Mouse (Mus musculus) urinary bladder, postnatal 25 days (tissue): ENCODE results near the gene Slc25a15.

Experiments
- DNase-seq: peaks from one replicate; pipeline ENCODE4 v3.0.0; 2022; ENCODE audit warnings: low spot score

The Slc25a15 gene

DNA sequence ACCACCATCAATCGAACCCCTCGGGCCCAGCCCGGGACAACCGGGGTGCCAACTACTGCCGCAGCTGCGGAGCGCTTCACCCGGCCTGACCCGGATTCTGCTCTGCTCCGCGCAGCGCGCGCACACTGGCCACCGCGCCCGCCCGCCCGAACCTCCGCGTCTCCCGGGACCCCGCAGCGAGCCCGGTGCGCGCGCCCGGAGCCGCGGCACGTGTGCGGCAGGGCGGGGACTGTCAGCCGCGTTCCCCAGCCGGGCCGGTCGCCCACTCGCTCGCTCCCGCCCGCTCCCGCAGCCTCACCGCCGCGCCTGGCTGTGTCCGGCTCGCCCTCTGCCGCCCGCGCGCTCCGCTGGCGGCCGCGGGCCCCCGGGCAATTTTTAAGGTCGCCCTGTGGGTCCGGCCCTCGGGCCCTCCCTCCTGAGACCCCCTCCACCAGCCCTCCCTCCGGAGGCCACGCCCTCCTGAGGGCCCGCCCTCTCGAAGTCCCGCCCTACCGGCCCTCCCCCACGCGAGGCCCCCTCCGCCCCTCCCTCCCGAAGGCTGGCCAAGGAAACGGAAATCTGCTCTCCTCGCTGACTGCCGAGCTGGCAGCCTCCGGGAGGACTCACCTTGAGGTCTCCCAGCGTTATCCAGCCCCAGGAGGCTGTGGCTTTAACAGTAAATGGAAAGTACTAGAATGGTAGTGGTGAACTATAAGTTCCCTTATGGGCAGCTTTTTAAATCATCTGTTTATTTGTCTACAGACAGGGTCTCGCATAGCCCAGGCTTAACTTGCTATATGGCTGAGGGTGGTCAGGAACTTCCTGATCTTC lies at the start of gene Slc25a15:
TSS of gene Slc25a15 (minus strand) at position 456 of the 810 bp plus-strand sequence.
- DNase-seq, result peak; percentile 87

DNA sequence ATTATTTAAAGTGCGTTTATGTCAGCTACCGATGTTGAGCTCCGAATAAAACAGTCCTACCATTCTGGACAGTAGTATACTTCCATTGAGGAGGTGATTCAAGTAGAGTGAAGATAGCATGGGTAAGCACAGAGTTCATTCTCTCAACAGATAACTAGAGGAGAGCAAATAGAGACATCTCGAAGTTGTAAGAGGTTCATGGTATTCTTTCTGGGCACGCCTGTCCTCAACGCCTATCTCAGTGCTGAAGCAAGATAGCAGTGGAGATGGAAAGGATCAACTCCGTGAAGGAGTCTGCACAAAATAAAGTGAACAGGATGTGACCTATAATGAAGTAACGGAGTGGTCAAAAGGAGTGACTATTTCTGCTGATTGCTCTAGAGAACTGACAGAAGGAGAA lies 13.6 kb upstream of the Slc25a15 start:
- no peak for DNase-seq

DNA sequence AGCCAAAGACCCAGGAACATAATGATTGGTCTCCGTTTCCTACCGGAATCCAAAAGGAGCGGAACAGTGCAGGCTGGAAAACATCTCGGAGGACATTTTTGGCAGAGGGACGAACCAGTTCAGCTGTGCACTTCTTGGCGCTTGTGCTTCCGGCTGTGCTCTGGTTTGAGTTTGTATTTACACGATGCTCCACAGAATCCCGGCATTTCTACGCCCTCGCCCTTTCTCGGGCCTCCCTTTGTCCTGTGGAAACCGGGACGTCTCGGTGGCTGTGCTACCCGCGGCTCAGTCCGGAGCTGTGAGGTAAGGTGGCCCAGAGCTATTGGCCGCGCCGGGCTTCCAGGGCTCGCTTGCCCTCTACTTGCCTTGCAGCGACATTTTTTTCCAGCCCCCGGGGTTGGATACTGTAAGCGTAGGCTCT lies 12.9 kb upstream of the Slc25a15 start, which contains the start of gene Mrps31:
TSS of gene Mrps31 (plus strand) at position 80 of the 421 bp plus-strand sequence.
- peak; percentile 74 for DNase-seq

DNA sequence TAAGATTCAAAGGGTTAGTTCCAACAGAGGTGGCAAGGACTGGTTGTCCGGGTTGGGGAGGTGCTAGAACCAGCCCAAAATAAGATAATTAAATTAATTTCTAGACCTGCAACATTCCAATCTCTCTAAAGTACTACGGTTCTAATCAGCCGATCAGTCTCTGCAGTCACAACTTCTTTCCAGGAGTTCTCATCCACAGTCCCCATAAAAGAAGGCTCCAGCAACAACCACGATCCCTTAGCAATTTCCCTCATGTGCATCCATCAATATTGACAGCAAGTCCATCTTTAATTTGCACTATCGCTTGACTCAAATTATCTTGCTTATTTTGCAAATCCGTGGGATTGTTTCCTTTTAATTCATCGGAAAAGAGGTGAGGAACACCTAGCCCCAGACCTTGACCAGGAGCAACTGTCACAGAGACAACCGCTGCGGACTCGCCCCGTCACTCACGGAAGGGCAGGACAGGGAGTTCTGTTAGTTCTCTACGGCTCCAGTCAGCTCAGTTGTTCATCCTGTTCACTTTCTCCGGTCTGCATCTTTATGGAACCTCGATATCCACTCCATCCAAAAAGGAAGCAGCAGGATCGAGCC lies 12.4 kb upstream of the Slc25a15 start:
- DNase-seq, result no peak

DNA sequence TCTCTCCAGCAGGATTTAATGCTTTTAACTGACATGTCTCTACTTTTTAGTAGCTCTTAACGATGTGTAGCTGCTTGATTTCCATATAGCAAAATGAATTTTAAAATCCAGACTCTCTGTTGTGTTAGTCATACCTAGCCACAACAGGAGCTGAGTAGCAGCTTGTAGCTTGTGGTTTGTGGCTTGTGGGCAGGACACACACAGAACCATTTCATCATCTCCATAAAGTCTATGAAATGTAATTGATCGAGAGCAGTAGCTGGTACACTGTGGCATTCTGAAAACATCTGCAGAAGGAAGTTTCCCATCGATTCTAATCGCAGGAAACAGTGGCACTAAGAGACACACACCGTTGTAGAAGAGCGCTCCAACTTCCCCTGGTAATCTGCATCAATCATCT lies 7.3 kb upstream of the Slc25a15 start:
- no peak for DNase-seq

DNA sequence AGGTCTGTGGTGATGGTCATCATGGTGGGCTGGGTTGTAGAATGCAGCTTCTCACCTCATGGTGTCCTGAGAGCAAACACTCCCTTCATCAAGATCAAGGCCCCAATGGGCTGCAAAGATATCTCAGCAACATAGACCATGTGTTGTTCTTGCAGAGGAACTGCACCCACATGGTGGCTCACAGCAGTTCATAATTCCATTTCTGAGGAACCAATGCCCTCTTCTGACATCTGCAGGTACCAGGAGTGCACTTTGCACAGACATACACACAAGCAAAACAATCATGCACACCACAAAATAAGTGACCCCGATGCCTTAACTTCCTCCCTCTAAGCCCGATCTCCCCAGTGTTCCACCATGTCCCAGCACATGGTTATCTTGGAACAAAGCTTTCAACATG lies 4.8 kb upstream of the Slc25a15 start:
- DNase-seq, result no peak

DNA sequence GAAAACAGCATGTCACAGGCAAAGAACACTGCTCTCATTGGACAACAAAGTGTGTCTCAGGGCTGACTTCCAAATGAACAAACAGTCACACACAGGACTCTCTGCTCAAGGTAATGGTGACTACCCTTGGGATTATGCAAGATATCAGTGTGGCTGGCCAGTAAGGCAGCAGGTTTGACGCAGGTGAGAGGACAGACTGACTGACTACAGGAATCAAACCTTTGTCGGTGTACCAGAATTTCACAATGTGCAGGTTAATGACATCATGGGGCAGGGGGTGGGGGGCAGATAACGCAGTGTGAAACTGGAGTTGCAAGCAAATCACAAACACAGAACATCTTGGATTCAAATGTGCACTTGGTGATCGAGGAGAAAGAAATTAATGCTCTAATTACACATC lies 2.2 kb upstream of the Slc25a15 start:
- no peak for DNase-seq

DNA sequence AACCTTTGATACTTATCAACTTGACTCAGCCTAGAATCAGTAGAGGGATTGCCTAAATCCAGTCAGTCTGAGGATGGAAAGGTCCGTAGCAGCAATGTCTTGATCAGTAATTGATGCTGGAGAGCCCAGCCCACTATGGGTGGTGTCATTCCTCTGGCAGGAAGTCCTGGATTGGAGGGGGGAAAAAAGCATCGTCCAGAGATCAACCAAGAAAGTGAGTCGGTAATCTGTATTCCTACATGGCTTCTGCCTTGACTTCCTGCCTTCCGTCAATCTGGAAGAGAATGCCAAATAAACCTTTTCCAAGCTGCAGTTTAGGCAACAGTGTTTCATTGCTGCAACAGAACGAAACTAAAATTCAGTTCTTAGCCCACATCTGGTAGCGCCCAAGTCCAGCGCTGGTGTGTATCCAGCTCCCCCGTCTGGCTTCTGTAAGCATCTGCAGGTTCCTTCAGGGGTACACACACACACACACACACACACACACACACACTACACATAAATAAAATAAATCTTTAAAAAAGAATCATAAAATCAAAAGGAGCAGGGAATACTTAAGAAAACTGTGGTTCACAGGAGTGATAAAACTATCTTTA lies 986 bp upstream of the Slc25a15 start:
- DNase-seq, result no peak

DNA sequence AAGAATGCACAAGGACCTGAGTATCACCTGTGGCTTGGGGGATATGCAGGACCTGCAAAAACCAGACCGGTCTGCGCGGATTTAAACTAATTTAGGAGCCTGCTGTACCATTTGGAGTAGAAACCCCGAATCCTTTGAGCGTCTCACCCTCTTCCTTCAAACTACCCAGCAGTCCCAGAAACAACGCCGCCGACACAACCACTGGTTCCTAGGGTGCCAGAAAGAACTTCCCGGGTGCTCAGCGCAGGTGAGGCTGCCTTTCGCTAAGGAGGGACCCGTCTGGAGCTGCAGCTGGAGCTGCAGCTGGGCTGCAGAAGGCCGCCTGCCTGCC lies 621 bp downstream of the Slc25a15 start:
- DNase-seq, result no peak

DNA sequence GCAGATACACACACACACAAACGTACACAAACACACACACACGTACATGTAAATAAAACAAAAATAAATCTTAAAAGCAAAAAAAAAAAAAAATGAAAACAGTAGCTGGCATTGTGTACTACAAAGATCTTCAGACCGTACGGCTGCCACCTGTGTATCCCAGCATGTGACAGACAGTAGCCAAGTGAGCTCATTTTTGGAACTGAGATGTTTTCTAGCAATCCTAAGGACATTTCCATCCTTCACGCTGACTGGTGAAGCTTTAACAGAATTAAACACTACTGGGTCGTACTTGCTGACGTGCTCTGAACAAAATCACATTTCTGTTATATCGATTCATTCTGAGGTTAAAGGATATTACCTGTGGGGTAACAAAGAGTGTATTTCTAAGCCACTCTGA lies 3.1 kb downstream of the Slc25a15 start:
- DNase-seq, result no peak

DNA sequence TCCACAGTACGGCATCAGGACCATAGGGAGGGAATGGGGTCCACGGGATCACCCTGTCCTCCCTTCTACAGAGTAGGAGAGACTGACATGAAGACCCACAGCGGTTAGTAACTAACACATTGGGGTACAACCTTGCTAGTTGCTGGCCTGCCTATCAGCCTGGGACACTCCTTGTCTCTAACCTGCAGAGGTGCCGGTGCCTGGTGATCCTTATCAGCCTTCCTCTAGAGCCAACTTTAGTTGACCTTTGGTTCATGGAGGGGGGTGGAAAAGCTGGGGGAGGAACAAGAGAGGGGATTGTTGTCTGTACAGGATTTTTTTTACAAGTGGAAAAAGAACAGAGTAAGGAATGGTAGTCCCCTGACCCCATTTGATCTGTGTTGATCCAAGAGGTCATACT lies 3.9 kb downstream of the Slc25a15 start:
- no peak for DNase-seq

DNA sequence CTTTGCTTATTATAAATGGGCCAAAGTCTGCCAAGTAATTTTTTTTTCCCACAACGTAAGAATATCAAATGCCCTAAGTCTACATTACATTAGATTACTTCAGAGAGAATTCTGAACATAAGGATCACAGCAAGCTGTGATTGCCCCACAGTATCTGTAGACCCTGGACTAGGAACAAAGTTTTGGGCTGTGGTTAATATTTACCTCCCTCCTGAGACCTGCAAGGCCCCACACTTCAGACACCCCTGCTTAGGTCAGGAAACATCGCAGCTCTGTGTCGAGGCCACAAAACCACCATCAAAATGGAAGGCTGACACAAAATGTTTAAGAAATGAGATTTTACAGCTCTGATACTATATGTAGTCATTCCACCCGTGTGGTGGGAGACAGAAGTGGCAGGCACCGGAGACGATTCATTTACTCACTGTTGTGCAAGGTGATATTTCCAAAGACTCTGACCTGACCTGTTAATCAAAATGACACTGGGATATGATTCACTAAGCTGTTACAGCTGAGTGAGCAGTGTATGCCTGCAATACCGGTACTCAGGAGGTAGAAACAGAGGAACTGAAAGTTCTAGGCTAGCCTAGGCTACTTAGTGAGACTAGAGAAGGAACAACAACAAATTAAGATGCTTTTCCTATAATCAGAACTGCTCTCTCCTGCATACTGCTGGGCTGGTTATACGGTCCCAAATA lies 7.5 kb downstream of the Slc25a15 start:
- no peak for DNase-seq

DNA sequence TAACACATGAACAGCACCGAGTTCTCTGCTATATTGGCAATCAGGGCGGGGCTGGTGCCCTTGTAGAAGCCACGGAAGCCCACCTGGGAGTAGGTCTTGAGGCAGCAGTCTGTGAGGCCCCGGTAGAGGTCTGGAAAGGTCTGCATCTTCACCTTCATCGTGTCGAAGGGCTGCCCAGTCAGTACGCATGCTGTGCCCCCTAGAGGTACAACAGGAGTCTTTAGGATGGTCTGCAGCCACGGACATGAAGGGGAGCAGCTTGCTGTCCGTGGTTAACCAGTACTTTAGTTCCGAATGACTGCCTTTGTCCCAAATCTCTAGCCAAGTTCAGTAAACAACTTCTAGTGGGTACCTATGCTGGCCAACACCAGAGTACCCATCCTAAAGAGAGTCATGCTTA lies 8.5 kb downstream of the Slc25a15 start:
- DNase-seq, result no peak

DNA sequence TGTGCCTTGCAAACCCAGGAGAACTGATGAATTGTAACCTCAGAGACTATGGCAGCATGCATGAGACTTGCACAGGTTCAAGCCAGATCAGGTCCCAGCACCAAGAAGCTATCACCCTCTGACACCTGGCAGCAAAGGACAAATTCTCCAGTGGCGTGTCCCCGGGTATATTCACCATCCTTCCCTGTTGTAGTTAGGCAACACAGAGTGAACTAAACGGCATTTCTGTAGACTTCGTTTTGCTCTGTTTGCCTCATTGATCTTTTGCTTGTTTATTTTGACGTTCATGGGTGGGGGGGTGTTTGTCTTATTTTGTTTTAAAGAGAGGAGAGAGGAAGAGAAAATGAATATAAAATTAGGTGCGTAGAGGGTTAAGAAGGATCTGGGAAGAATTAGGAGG lies 13.2 kb downstream of the Slc25a15 start:
- no peak for DNase-seq

DNA sequence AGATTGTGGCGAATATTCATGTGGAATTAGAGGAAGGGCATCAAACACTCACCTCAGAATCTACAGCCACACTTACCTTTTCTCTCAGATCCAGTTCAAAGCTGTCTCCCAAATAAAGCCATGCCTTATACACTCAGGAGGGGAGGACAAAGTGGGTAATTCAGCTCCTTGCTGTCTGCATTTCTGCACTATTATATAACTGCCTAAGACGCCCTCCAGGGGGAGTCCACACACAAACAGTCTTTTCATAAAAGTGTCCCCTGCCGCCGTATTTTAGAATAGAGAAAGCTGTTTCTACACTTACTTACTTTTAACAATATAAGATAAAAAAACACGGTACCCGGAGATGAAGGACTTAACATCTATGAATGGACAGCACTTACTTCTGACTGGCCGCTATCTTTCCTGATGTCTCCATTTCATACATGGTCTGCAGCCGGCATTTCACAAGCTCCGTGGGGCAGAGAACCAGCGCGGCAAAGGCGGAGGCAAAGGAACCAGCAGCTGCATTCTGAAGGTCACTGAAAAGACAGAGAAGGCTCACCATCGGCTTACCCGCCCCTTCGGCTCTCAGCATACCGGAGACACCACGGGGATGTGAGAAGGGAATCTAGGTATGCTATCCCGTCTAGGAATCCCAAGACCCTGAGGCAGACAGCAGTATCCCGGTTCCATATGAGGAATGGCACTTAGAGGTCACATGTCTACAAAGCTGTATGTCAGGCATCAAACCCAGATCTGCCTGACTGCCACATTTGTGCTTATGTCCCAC lies 15.4 kb downstream of the Slc25a15 start:
- no peak for DNase-seq

DNA sequence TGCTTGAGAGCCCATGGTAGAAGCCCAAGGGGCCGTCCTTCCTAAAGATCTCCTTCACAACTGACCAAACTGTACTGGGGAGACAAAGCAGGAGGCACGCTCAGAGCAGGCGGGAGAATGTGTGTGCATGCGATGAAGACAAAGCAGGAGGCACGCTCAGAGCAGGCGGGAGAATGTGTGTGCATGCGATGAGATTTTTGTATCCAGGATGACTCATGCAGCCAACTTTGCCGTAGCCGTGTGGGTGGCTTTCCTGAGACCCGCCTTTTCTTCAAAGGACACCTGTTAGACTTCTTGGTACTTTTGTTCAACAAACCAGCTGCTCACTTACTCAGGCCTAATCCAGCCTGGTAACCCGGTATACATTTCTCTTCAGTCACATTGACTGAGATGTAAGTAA lies 17.5 kb downstream of the Slc25a15 start:
- no peak for DNase-seq

DNA sequence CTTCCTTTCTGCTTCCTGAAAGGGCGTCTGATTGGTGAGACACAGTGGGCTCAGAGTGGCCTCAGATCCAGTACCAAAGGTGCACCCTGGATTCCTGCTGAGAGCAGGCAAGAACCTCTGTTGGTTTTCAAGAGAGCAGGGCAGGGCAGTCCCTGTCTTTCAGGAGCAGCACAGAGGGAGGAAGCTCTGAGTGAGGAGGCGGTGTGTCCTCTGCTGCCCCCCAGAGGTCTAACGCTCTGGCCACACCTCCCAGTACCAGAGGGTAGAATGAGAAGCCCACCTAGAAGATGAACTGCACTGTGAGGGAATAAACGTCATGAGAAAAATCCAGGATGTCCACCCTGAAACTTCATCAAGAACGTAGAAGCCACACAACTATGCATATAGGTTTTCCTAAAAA lies 21.5 kb downstream of the Slc25a15 start:
- peak; percentile 26 for DNase-seq

DNA sequence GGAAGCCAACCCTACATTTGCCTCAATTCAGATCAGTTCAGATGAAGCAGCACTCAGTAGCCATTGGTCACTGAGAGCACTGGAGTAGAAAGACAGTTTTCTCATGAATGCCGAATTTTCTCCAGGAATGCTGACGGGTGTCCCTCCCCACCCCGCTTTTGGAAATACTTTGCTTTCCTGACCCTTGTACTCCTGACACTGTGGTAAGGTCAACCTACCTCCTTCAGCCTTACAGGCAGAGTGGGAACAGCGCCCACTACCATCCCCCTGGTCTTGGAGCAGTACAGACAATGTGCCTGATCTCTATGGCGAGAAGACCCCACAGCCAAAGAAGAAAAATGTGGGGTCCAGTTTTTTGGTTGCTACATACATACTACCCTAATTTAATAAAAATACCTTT lies 22.1 kb downstream of the Slc25a15 start:
- DNase-seq, result no peak

DNA sequence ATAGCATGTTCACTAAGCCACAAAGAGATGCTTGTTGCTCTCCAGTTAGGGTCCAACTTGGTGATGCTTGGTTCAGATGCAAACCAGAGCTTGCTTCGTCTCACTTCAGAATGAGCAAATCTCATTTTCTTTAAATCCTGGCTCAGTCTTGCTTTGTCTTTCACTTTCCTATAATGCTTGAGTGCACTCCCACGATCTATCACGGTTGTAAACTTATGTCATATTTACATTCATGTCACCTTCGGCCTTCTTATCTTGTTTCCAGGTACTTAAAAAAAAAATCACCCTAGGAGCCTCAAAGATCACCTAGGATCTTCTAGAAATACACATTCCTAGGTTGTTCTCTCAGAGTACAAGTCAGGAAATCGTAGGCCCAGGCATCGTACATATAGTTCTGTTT lies 38.5 kb downstream of the Slc25a15 start:
- no peak for DNase-seq

DNA sequence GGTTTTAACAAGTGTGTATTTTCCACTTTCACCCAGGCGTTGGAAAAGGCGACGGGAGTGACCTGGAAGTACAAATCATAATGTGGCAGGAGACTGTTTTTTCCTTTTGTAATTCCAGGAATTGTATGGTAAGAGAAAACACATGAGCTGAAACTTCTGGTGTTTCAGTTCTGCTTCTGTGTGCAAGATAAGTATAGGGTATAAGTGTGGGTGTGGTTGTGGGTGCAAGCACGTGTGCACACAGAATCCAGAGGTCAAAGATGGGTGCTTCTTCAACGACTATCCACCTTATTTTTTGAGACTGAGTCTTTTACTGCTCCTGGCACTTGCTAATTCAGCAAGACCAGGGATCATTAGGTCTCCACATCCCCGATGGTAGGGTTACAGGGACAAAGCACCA lies 39.0 kb downstream of the Slc25a15 start:
- DNase-seq, result no peak

DNA sequence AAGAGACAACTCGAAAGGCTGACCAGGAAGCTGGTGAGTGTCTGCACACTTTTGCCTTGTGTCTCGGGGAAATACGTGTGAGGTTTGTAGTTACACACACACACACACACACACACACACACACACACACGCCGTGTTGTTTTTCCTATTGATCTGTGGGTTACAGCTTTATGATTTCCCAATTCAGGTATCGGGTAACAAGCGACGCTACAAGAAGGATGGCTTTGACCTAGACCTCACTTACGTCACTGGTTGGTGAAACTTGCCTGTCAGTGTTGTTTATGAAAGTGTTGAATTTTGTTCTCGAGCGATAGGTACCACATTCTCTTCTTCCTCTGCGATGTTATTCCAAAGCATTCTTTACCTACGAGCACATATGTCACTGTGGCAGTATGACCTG lies 63.0 kb downstream of the Slc25a15 start:
- no peak for DNase-seq
